Mouse (Mus musculus): ENCODE data around the gene Cacnb1. TPM values are rescaled to one million over a fixed set of nuclear protein-coding genes. Genes with fewer than 3 reads are reported as not detected.
A peak's percentile ranks its signal among the peaks of the same experiment; 100 is the strongest.

Gene Cacnb1
- total and polyA plus RNA-seq, 3 experiments: 2.3 to 4.4 TPM; not detected in 1

GRCm38 (mm10) chr11:97987551-97988526, 35.0 kb downstream of the Cacnb1 start (continued):
- TF ChIP-seq NELFE (IDR thresholded peaks at IDR 0.05; ENCODE audit: low read depth, low read length) (peak; percentile 60), MXI1 (IDR thresholded peaks at IDR 0.05; ENCODE audit: low read depth, low read length) (peak; percentile 71), USF2 (IDR thresholded peaks at IDR 0.05; ENCODE audit: borderline replicate concordance in 1 of 2, insufficient read depth in 1 of 2, low read depth in 1 of 2, low read length in 2 of 2) (no peak), CHD2 (IDR thresholded peaks at IDR 0.05; ENCODE audit: low read length) (no peak), KAT2A (conservative IDR thresholded peaks at IDR 0.05; ENCODE audit: low read depth, low read length) (peak; percentile 67), CHD1 (IDR thresholded peaks at IDR 0.05; ENCODE audit: low read depth, low read length) (no peak), MYC (IDR thresholded peaks at IDR 0.05; ENCODE audit: low read depth, low read length) (peak; percentile 74), ZNF384 (IDR thresholded peaks at IDR 0.05; ENCODE audit: low read depth, low read length) (no peak; the same call in 1 of the 2 replicates), RCOR1 (IDR thresholded peaks at IDR 0.05; ENCODE audit: low read depth, low read length) (peak; percentile 92), SMC3 (IDR thresholded peaks at IDR 0.05; ENCODE audit: low read depth, low read length) (peak; percentile 99), HCFC1 (IDR thresholded peaks at IDR 0.05; ENCODE audit: low read depth, low read length) (peak; percentile 65), MAFK (IDR thresholded peaks at IDR 0.05; ENCODE audit: borderline replicate concordance, low read depth, low read length) (peak; percentile 100), ELF1 (IDR thresholded peaks at IDR 0.05; ENCODE audit: low read depth, low read length) (peak; percentile 84), SIN3A (IDR thresholded peaks at IDR 0.05; ENCODE audit: low read length) (peak; percentile 85), TBP (IDR thresholded peaks at IDR 0.05; ENCODE audit: low read depth, low read length) (peak; percentile 100), GATA1 (IDR thresholded peaks at IDR 0.05; ENCODE audit: low read depth, low read length) (peak; percentile 87), MAX (IDR thresholded peaks at IDR 0.05; ENCODE audit: low read length) (no peak; the same call in none of the 2 replicates), ZKSCAN1 (IDR thresholded peaks at IDR 0.05; ENCODE audit: low read depth, low read length) (no peak), NRF1 (IDR thresholded peaks at IDR 0.05; ENCODE audit: insufficient read depth, low read depth, low read length, poor library complexity, severe bottlenecking) (peak; percentile 98), TCF12 (IDR thresholded peaks at IDR 0.05; ENCODE audit: low read depth, low read length) (peak; percentile 85), ZMIZ1 (IDR thresholded peaks at IDR 0.05; ENCODE audit: low read depth, low read length) (no peak), ZC3H11A (IDR thresholded peaks at IDR 0.05; ENCODE audit: low read depth, low read length) (peak; percentile 98), BHLHE40 (IDR thresholded peaks at IDR 0.05; ENCODE audit: borderline replicate concordance, low read depth, low read length) (no peak)

Measured in MEL (cell line).